Mouse (Mus musculus) hindlimb bud, embryonic 11.5 days (tissue): Measurements from ENCODE around the gene Mindy4b-ps.

Experiments used
- DNase-seq: peaks from one replicate; pipeline ENCODE4 v3.0.0-alpha.2; 2012; ENCODE audit warnings: low read depth, low spot score; ENCODE audit errors: extremely low spot score

The Mindy4b-ps gene

GRCm38 (mm10) chr3:58785863-58786262, 36.2 kb downstream of the Mindy4b-ps start:
- no peak for DNase-seq

- DNase-seq, result no peak
Measured at GRCm38 (mm10) chr3:58784219-58785092, 37.7 kb downstream of the Mindy4b-ps start.

- DNase-seq, result no peak
Measured at GRCm38 (mm10) chr3:58783602-58784218, 38.4 kb downstream of the Mindy4b-ps start.

- no peak for DNase-seq
Measured at GRCm38 (mm10) chr3:58756429-58756828, 65.7 kb downstream of the Mindy4b-ps start.

- DNase-seq, result no peak
Measured at GRCm38 (mm10) chr3:58755769-58756168, 66.3 kb downstream of the Mindy4b-ps start.

GRCm38 (mm10) chr3:58754361-58754760, 67.8 kb downstream of the Mindy4b-ps start:
- no peak for DNase-seq

GRCm38 (mm10) chr3:58751818-58752620, 70.1 kb downstream of the Mindy4b-ps start:
- no peak for DNase-seq

- DNase-seq, result no peak
Measured at GRCm38 (mm10) chr3:58748724-58749123, 73.4 kb downstream of the Mindy4b-ps start.

- no peak for DNase-seq
Measured at GRCm38 (mm10) chr3:58747924-58748323, 74.2 kb downstream of the Mindy4b-ps start.

GRCm38 (mm10) chr3:58739536-58739935, 82.6 kb downstream of the Mindy4b-ps start:
- DNase-seq, result no peak
